Mouse (Mus musculus) T-helper 17 cell (primary cell): ENCODE measurements around the gene Cct4.

Experiments used
- in situ Hi-C, 2 experiments: fragments of 300-600 bp; cut with MboI, MseI; formaldehyde crosslinking; loops; 1 replicate in 1 of 2; 2 replicates in 1 of 2; pipeline ENCODE4 v1.15.1; 2025; ENCODE audit warnings: high pct_unique_total_duplicates in 2 of 2

The Cct4 gene

GRCm38 (mm10) chr11:22981984-22982757, 8.1 kb upstream of the Cct4 start, which contains the start of the genes Gm28048 and Commd1:
TSS of gene Gm28048 (minus strand) at chr11:22982090.
TSS of gene Commd1 (minus strand) at chr11:22982382.
- in situ Hi-C loops, result no loop called here

GRCm38 (mm10) chr11:22982846-22983245, 7.5 kb upstream of the Cct4 start:
- in situ Hi-C loops, result no loop called here

GRCm38 (mm10) chr11:22985510-22985909, 4.8 kb upstream of the Cct4 start:
- in situ Hi-C loops, result no loop called here

GRCm38 (mm10) chr11:22987357-22987756, 3.0 kb upstream of the Cct4 start:
- in situ Hi-C loops, result no loop called here

- in situ Hi-C loops, result no loop called here
These were observed 533 bp upstream of the Cct4 start for GRCm38 (mm10) chr11:22989786-22990185.

GRCm38 (mm10) chr11:22991218-22991835, 1.0 kb downstream of the Cct4 start:
- in situ Hi-C loops, result no loop called here

- in situ Hi-C loops, result no loop called here
These were observed 4.0 kb downstream of the Cct4 start for GRCm38 (mm10) chr11:22994271-22994670.

GRCm38 (mm10) chr11:22995461-22995860, 5.1 kb downstream of the Cct4 start:
- in situ Hi-C loops, result no loop called here

- in situ Hi-C loops, result no loop called here
These were observed 8.0 kb downstream of the Cct4 start for GRCm38 (mm10) chr11:22998308-22998707.

GRCm38 (mm10) chr11:23005276-23005675, 15.0 kb downstream of the Cct4 start:
- in situ Hi-C loops, result loop anchor here in 1 of 2 experiments (5.0 kb wide), 1 partner anchor 267 kb away; no protein-coding TSS in a partner anchor

- in situ Hi-C loops, result loop anchor here in 1 of 2 experiments (5.0 kb wide), 1 partner anchor 265 kb away; no protein-coding TSS in a partner anchor
These were observed 16.8 kb downstream of the Cct4 start for GRCm38 (mm10) chr11:23007166-23007480.

GRCm38 (mm10) chr11:23007481-23008180, 17.3 kb downstream of the Cct4 start, which contains the start of gene Fam161a:
TSS of gene Fam161a (plus strand) at chr11:23007531.
- in situ Hi-C loops, result loop anchor here in 1 of 2 experiments (5.0 kb wide), 1 partner anchor 265 kb away; no protein-coding TSS in a partner anchor

GRCm38 (mm10) chr11:23008181-23008823, 18.0 kb downstream of the Cct4 start:
- in situ Hi-C loops, result loop anchor here in 1 of 2 experiments (5.0 kb wide), 1 partner anchor 264 kb away; no protein-coding TSS in a partner anchor

- in situ Hi-C loops, result loop anchor here in 1 of 2 experiments (5.0 kb wide), 1 partner anchor 263 kb away; no protein-coding TSS in a partner anchor
These were observed 18.5 kb downstream of the Cct4 start for GRCm38 (mm10) chr11:23008824-23009200.

- in situ Hi-C loops, result loop anchor here in 1 of 2 experiments (5.0 kb wide), 1 partner anchor 259 kb away; no protein-coding TSS in a partner anchor
These were observed 22.8 kb downstream of the Cct4 start for GRCm38 (mm10) chr11:23013096-23013495.

GRCm38 (mm10) chr11:23013580-23014294, 23.4 kb downstream of the Cct4 start:
- in situ Hi-C loops, result loop anchor here in 1 of 2 experiments (5.0 kb wide), 1 partner anchor 259 kb away; no protein-coding TSS in a partner anchor

- in situ Hi-C loops, result loop anchor here (5.0 kb wide), 2 partner anchors 52 to 257 kb away; no protein-coding TSS in a partner anchor
These were observed 24.7 kb downstream of the Cct4 start for GRCm38 (mm10) chr11:23014996-23015395.

- in situ Hi-C loops, result loop anchor here in 1 of 2 experiments (5.0 kb wide), 1 partner anchor 49 kb away; no protein-coding TSS in a partner anchor
These were observed 27.6 kb downstream of the Cct4 start for GRCm38 (mm10) chr11:23017943-23018342.

GRCm38 (mm10) chr11:23020116-23020770, 29.9 kb downstream of the Cct4 start:
- in situ Hi-C loops, result no loop called here

- in situ Hi-C loops, result no loop called here
These were observed 30.5 kb downstream of the Cct4 start for GRCm38 (mm10) chr11:23020841-23021240.
